Mouse (Mus musculus) kidney, postnatal 0 days (tissue): ENCODE data around the gene Pdia6. TPM values are rescaled to one million over a fixed set of nuclear protein-coding genes. Genes with fewer than 3 reads are reported as not detected.

ENCODE experiments used
- ATAC-seq: fragments of 200-750 bp; cut with Nextera tagmentation; replicated peaks from 2 replicates; pipeline ENCODE4 v1.8.0; 2017; ENCODE audit warnings: low read depth, moderate number of reproducible peaks, moderate TSS enrichment, moderate library complexity; ENCODE audit not compliant: low FRiP score
- DNase-seq: peaks from one replicate; pipeline ENCODE4 v3.0.0-alpha.2; 2016; ENCODE audit warnings: low spot score
- H3K27ac ChIP-seq: fragments of 300-500 bp; sonication (generic); 2 replicates; pipeline ENCODE4 v1.5.1; 2014; ENCODE audit warnings: mild to moderate bottlenecking
- H3K27me3 ChIP-seq: fragments of 300-500 bp; sonication (generic); 2 replicates; pipeline ENCODE4 v1.6.1; 2014; ENCODE audit warnings: low read length, mixed read lengths; ENCODE audit not compliant: insufficient read depth
- H3K36me3 ChIP-seq: fragments of 300-500 bp; sonication (generic); 2 replicates; pipeline ENCODE4 v1.6.1; 2014; ENCODE audit warnings: low read length, mixed read lengths; ENCODE audit not compliant: insufficient read depth
- H3K4me1 ChIP-seq: fragments of 300-500 bp; sonication (generic); replicated peaks from 2 replicates; pipeline ENCODE4 v1.6.1; 2014; ENCODE audit warnings: antibody characterized with exemption, low read length, mixed read lengths; ENCODE audit not compliant: insufficient read depth
- H3K4me2 ChIP-seq: fragments of 300-500 bp; sonication (generic); 2 replicates; pipeline ENCODE4 v1.6.1; 2014; ENCODE audit warnings: mild to moderate bottlenecking, low read length, moderate library complexity, mixed read lengths
- H3K4me3 ChIP-seq: fragments of 300-500 bp; sonication (generic); replicated peaks from 2 replicates; pipeline ENCODE4 v1.5.1; 2014; ENCODE audit warnings: low read depth, low read length
- H3K9ac ChIP-seq: fragments of 300-500 bp; sonication (generic); 2 replicates; pipeline ENCODE4 v1.6.1; 2014; ENCODE audit warnings: low read depth, low read length
- H3K9me3 ChIP-seq: fragments of 300-500 bp; sonication (generic); replicated peaks from 2 replicates; pipeline ENCODE4 v1.6.1; 2016; ENCODE audit warnings: low read length, inconsistent platforms, mixed read lengths
- CTCF ChIP-seq: IDR thresholded peaks from 2 replicates; pipeline ENCODE4 v1.5.1; 2016; ENCODE audit warnings: antibody characterized with exemption, low read depth, mild to moderate bottlenecking, moderate library complexity
- WGBS: fragments of 180-500 bp; shearing (Covaris S2); extraction: QIAGEN DNeasy Blood & Tissue Kit; methylation state at CpG from one replicate; pipeline ENCODE4 v1.1.7; 2014; 5-methylcytosine and 5-hydroxymethylcytosine counted together
- polyA plus RNA-seq: library from polyadenylated mRNA; unstranded; fragments of >200 nt; fragmentation: Nextera tagmentation; extraction: Ambion mirVana; gene quantifications from 2 replicates; pipeline ENCODE4 v1.2.1, GENCODE M21; 2015

Gene Pdia6
- polyA plus RNA-seq, 1 experiment from 2014 or later: 418 TPM

GRCm38 (mm10) chr12:17318453-17318852 is 52.1 kb downstream of the Pdia6 start:
- peak; percentile 40 for DNase-seq
- Histone ChIP-seq H3K4me2 (no peak overlapping the region), H3K27me3 (no peaks in the 10 kb centered on the region), H3K27ac (no peak overlapping the region), H3K4me1 (0 out of 2 replicates have a peak, but pooled peaks cover 3% of the 10 kb centered on the region), H3K9ac (no peak overlapping the region), H3K9me3 (no peaks in the 10 kb centered on the region), H3K4me3 (no peak overlapping the region), H3K36me3 (no peaks in the 10 kb centered on the region)
- peak; percentile 36; the same call in 1 of the 2 replicates for ATAC-seq
- WGBS: 49% methylated on average over 3 of the region's 3 CpGs
- TF ChIP-seq CTCF: no peak

GRCm38 (mm10) chr12:17324549-17325470 is 58.5 kb downstream of the Pdia6 start:
- H3K4me3 ChIP-seq: peak overlapping the region; percentile 38
- no peaks in the 10 kb centered on the region for H3K9me3 ChIP-seq
- 4% methylated on average over 50 of the region's 51 CpGs for WGBS
- no peak overlapping the region for H3K27ac ChIP-seq
- ATAC-seq (0 out of 2 replicates have a peak, but pooled peaks have one; percentile 46), DNase-seq (peak; percentile 19)
- peaks cover 18% of the 10 kb centered on the region for H3K27me3 ChIP-seq
- H3K9ac ChIP-seq: peak overlapping the region; percentile 32
- H3K4me1 ChIP-seq: peaks cover 7% of the 10 kb centered on the region; the same call in 1 of the 2 replicates
- TF ChIP-seq CTCF: no peak
- H3K36me3 ChIP-seq: no peaks in the 10 kb centered on the region
- peak overlapping the region; percentile 76 for H3K4me2 ChIP-seq

GRCm38 (mm10) chr12:17329259-17329658 is 62.9 kb downstream of the Pdia6 start, which contains the start of gene Atp6v1c2:
Gene Atp6v1c2 (minus strand): TSS chr12:17329359.
- no peaks in the 10 kb centered on the region for H3K9me3 ChIP-seq
- no peaks in the 10 kb centered on the region for H3K36me3 ChIP-seq
- no peak within 1 kb of the TSS for H3K9ac ChIP-seq
- TF ChIP-seq CTCF: no peak
- no peak for DNase-seq
- 67% methylated on average over 3 of the region's 3 CpGs for WGBS
- H3K4me2 ChIP-seq: no peak within 1 kb of the TSS
- no peak within 1 kb of the TSS for H3K27ac ChIP-seq
- H3K27me3 ChIP-seq: peaks cover 15% of the 10 kb centered on the region
- peaks cover 7% of the 10 kb centered on the region; the same call in 1 of the 2 replicates for H3K4me1 ChIP-seq
- ATAC-seq: no peak
- no peak within 1 kb of the TSS for H3K4me3 ChIP-seq

- H3K4me2 ChIP-seq: no peak overlapping the region
- ATAC-seq: no peak
- no peaks in the 10 kb centered on the region for H3K27me3 ChIP-seq
- H3K36me3 ChIP-seq: no peaks in the 10 kb centered on the region
- H3K4me1 ChIP-seq: no peaks in the 10 kb centered on the region
- no peak overlapping the region for H3K4me3 ChIP-seq
- H3K27ac ChIP-seq: no peak overlapping the region
- H3K9me3 ChIP-seq: no peaks in the 10 kb centered on the region
- WGBS: 23% methylated on average over 1 of the region's 1 CpGs
- no peak for TF ChIP-seq CTCF
- no peak overlapping the region for H3K9ac ChIP-seq
- DNase-seq: no peak
Measured at GRCm38 (mm10) chr12:17333459-17333858, 67.1 kb downstream of the Pdia6 start.

Other genes starting within 250 kb of the Pdia6 start
- gene Kcnf1, start 89.7 kb upstream of the Pdia6 start, polyA plus RNA-seq: 0.77 and 0.95 TPM in 2 replicates
- gene Atp6v1c2, start 62.8 kb downstream of the Pdia6 start, polyA plus RNA-seq: 19.2 and 19.9 TPM in 2 replicates
- 15.0 and 16.8 TPM in 2 replicates for gene Nol10, start 81.9 kb downstream of the Pdia6 start, polyA plus RNA-seq